Mouse (Mus musculus): Measurements from ENCODE around the gene Drp2.

The Drp2 gene

DNA sequence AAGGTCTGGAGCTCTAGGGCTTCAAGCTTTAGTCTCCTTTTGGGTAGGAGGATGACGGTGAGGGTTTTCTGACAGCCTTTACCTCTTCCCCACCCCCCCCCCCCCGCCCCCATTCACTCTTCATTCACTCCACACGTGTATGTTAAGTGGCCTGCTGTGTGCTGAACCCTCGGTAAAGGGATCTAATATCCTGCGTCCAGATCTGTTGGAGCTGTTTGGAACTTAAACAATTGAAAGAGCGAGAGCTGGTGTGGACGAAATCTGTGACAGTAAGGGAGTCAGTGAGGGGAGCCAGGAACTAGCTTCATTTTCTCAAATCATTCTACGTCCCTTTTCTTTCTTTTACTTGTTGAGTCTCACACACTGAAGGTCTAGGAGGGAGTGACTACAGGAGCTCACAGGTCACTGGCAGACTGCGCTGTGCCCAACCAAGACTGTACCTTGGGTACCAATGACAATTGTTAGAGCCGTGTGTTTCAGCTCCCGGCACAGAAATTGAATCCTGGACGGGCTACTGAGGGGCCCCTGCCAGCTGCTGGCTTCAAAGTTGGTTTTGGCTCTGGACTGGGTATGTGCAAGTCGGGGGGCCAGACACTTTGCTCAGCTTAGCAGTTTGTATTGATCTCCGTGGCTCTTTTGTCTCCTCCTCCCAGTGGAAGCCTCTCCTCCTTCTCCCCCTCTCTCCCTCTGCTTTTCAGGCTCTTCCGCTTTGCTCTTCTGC is at the start of gene Drp2:
Gene Drp2 (plus strand): TSS at position 689 of the 721 bp plus-strand sequence.
- no peak for DNase-seq (ENCODE audit: low spot score)

- DNase-seq (ENCODE audit: low spot score) = no peak
These were observed 45.0 kb upstream of the Drp2 start for GRCm38 (mm10) chrX:134359336-134359735.

DNA sequence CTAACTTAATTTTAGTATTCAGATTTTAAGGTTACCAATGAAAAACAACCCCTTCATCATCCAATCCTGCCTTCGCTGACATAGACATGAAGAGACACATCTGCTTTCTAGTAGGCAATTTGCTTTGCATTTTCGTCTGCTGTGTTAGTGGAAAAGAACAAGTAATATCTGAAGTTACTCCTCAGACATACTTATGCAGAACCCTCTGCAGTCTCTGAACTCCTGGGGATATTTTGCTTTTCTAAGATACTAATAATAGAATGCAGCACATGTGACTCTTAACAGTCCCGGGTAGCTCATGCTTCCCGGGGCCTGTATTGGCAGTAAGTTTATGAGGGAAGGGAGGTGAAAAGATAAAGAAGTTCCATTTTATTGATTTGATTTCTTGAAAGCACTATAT is 42.2 kb upstream of the Drp2 start:
- no peak for DNase-seq (ENCODE audit: low spot score)

GRCm38 (mm10) chrX:134365421-134365820 is 38.9 kb upstream of the Drp2 start:
- DNase-seq (ENCODE audit: low spot score) = no peak

- DNase-seq (ENCODE audit: low spot score) = no peak
These were observed 37.8 kb upstream of the Drp2 start for GRCm38 (mm10) chrX:134366547-134366946.

GRCm38 (mm10) chrX:134371279-134371678 is 33.1 kb upstream of the Drp2 start:
- no peak for DNase-seq (ENCODE audit: low spot score)

- no peak for DNase-seq (ENCODE audit: low spot score)
These were observed 30.2 kb upstream of the Drp2 start for GRCm38 (mm10) chrX:134374190-134374589.

- no peak for DNase-seq (ENCODE audit: low spot score)
These were observed 19.5 kb upstream of the Drp2 start for GRCm38 (mm10) chrX:134384896-134385295.

- DNase-seq (ENCODE audit: low spot score) = no peak
These were observed 5.4 kb upstream of the Drp2 start for GRCm38 (mm10) chrX:134398972-134399371.

DNA sequence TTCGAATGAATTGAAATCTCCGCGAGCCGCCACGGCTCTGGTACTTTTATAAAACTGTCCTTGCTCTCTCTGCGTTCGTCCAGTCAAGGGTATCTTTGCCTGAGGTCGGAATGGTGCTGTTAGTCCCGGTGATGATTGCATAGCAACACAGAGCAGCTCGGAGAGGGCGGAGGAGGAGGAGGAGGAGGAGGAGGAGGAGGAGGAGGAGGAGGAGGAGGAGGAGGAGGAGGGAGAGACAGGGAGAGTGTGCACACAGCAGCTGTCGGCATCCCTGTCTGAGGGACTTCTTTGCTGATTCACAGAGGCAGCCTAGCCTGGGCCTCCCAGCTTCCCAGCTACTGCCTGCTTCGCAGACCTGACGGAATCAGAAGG is 219 bp downstream of the Drp2 start:
- DNase-seq (ENCODE audit: low spot score) = no peak

GRCm38 (mm10) chrX:134409354-134409900 is 5.1 kb downstream of the Drp2 start:
- no peak for DNase-seq (ENCODE audit: low spot score)

GRCm38 (mm10) chrX:134412096-134412495 is 7.7 kb downstream of the Drp2 start:
- no peak for DNase-seq (ENCODE audit: low spot score)

GRCm38 (mm10) chrX:134420097-134420496 is 15.7 kb downstream of the Drp2 start:
- DNase-seq (ENCODE audit: low spot score) = no peak

GRCm38 (mm10) chrX:134424263-134424662 is 19.9 kb downstream of the Drp2 start:
- no peak for DNase-seq (ENCODE audit: low spot score)

- no peak for DNase-seq (ENCODE audit: low spot score)
These were observed 21.4 kb downstream of the Drp2 start for GRCm38 (mm10) chrX:134425798-134426197.

DNA sequence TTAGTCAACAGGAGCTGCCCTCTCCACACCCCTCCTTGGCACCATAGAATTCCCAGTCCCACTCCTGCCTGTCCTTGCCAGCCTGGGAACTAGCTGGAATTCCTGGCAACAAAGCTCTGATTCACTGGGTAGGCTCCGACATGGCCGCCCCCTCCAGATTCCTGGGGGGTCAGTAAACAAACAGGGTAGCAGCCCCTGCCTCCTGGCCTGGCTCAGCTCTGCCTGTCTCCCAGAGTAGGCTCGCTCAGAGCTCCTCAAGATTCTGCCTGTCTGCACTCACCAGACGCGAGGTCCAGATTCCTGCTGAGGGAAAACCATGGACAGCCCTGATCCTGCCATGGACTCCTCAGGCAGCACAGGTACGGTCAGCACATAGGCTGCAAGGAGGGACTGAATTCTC is 22.5 kb downstream of the Drp2 start:
- no peak for DNase-seq (ENCODE audit: low spot score)

DNA sequence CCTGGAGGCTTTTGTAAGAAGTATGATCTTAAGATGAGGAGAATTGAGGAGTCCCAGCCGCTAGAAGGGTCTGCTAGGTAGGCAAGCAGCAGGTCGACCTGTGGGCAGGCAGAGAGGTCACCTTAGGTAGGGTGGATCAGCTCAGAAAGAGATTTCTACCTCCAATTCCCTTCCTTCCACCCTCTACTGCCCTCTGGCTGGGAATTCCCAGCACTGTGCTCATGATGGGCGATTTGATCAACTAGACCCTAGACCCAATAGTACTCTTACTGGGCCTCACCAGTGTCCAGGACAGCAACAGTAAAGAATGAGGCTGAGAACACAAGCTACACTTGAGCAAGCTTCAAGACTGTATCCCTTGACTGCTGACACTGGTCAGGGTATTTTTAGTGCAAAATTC is 23.0 kb downstream of the Drp2 start:
- DNase-seq (ENCODE audit: low spot score) = no peak

- DNase-seq (ENCODE audit: low spot score) = no peak
These were observed 70.8 kb downstream of the Drp2 start for GRCm38 (mm10) chrX:134474988-134475710.

GRCm38 (mm10) chrX:134476290-134476689 is 71.9 kb downstream of the Drp2 start, which contains the start of gene Taf7l:
Gene Taf7l (minus strand): TSS chrX:134476490.
- no peak for DNase-seq (ENCODE audit: low spot score)

DNA sequence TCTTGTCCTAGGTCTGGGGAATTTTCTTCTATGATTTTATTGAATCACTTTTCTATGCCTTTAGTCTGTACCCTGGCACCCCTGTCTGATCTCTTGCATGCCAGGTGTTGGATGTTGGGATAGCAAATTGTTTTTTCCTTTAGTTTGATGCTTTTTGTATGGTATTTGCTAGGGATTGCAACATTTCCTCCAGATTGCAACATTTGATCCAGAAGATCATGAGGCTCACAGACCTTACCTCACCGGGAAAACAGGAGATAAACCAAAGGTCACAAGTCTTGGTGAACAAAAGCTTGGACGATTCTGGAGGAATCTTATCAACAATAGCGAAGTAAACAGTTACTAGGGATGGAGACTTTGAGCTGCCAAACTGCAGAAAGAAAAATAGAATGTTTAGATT is 77.4 kb downstream of the Drp2 start:
- no peak for DNase-seq (ENCODE audit: low spot score)

- no peak for DNase-seq (ENCODE audit: low spot score)
These were observed 96.3 kb downstream of the Drp2 start for GRCm38 (mm10) chrX:134500651-134501050.
